ENCODE assay signal across 8 mouse cellular contexts in the genomic region with DNA sequence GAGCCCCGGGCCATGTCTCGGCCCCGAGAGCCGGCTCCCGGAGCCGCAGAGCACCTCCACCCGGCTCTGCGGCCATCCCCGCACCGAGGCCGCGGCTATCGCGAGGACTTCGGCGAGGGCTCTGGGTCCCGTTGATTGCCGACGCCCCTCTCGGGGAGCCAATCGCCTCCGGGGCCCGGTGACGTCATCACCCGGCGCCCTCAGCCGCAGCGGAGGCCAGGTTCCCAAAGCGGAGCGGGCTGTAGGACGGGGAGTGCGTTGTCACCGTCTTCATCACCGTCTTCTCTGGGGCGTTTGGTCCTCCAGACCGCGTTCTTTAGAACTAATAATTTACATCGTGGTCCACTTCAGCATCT. TPM values are rescaled to one million over a fixed set of nuclear protein-coding genes. Genes with fewer than 3 reads are reported as not detected.
DNase-seq lines count a peak whose midpoint lies in the region; ATAC-seq and TF ChIP-seq lines count a peak whose summit lies in the region.

A gene (minus strand): TSS at position 123 of the 356 bp plus-strand sequence.

- peak; percentile 100 for DNase-seq in G1E (ENCODE audit: low spot score)
- DNase-seq in cerebellum, adult 18-20 months: peak; percentile 95 to 99
- DNase-seq in forebrain, postnatal 0 days: peak; percentile 98
- DNase-seq in heart, postnatal 4 days: peak; percentile 97
- peak; percentile 92 to 95 for DNase-seq in layer of hippocampus, adult 8-10 months (ENCODE audit: low spot score in 2 of 2)
- DNase-seq in ovary, adult 18-20 months (ENCODE audit: low spot score): peak; percentile 95
- peak; percentile 97 for DNase-seq in thymus, postnatal 0 days (ENCODE audit: low spot score)

- H3K27me3 ChIP-seq in G1E (ENCODE audit: insufficient read depth, low read length): no peaks in the 10 kb centered on the region
- no peaks in the 10 kb centered on the region for H3K27me3 ChIP-seq in forebrain, postnatal 0 days (ENCODE audit: insufficient read depth, low read length)
- no peaks in the 10 kb centered on the region for H3K27me3 ChIP-seq in lung, embryonic 15.5 days

- ATAC-seq in G1E (ENCODE audit: extremely low read depth, insufficient number of reproducible peaks, low FRiP score, poor library complexity, severe bottlenecking): peak; percentile 87
- ATAC-seq in forebrain, postnatal 0 days: peak; percentile 99
- peak; percentile 98 for ATAC-seq in lung, embryonic 15.5 days (ENCODE audit: borderline replicate concordance, extremely low read depth, low FRiP score, low TSS enrichment)

- WGBS in forebrain, postnatal 0 days: under 1% methylated on average over 38 of the region's 38 CpGs
- WGBS in lung, embryonic 15.5 days: under 1% methylated on average over 38 of the region's 38 CpGs

- peak within 1 kb of the TSS; percentile 71 for H3K4me2 ChIP-seq in forebrain, postnatal 0 days (ENCODE audit: low read depth)
- peak within 1 kb of the TSS; percentile 74 for H3K4me2 ChIP-seq in lung, embryonic 15.5 days

- H3K9me3 ChIP-seq in G1E (replicated peaks): no peaks in the 10 kb centered on the region
- no peaks in the 10 kb centered on the region for H3K9me3 ChIP-seq in forebrain, postnatal 0 days (ENCODE audit: low read length)
- H3K9me3 ChIP-seq in lung, embryonic 15.5 days: no peaks in the 10 kb centered on the region

- H3K4me3 ChIP-seq in G1E (ENCODE audit: low read depth, low read length): peak within 1 kb of the TSS; percentile 81
- H3K4me3 ChIP-seq in forebrain, postnatal 0 days (ENCODE audit: low read depth, low read length): peak within 1 kb of the TSS; percentile 88
- peak within 1 kb of the TSS; percentile 90 for H3K4me3 ChIP-seq in lung, embryonic 15.5 days

- TF ChIP-seq CTCF in G1E (IDR thresholded peaks at IDR 0.05; ENCODE audit: low read depth, low read length): no peak
- TF ChIP-seq CTCF in forebrain, postnatal 0 days (IDR thresholded peaks at IDR 0.05; ENCODE audit: low read depth): no peak

- peaks cover 41% of the 10 kb centered on the region for H3K4me1 ChIP-seq in G1E (ENCODE audit: insufficient read depth, low read depth, low read length)
- peaks cover 13% of the 10 kb centered on the region; the same call in 1 of the 2 replicates for H3K4me1 ChIP-seq in forebrain, postnatal 0 days (ENCODE audit: insufficient read depth)
- H3K4me1 ChIP-seq in lung, embryonic 15.5 days: peaks cover 18% of the 10 kb centered on the region

- peaks cover 36% of the 10 kb centered on the region for H3K36me3 ChIP-seq in G1E (replicated peaks)
- peaks cover 20% of the 10 kb centered on the region for H3K36me3 ChIP-seq in forebrain, postnatal 0 days (ENCODE audit: insufficient read depth)
- H3K36me3 ChIP-seq in lung, embryonic 15.5 days: peaks cover 20% of the 10 kb centered on the region

- peak within 1 kb of the TSS; percentile 90 for H3K9ac ChIP-seq in forebrain, postnatal 0 days
- H3K9ac ChIP-seq in lung, embryonic 15.5 days: peak within 1 kb of the TSS; percentile 90

- peak within 1 kb of the TSS; percentile 85 for H3K27ac ChIP-seq in forebrain, postnatal 0 days (ENCODE audit: low read depth, low read length)
- H3K27ac ChIP-seq in lung, embryonic 15.5 days: peak within 1 kb of the TSS; percentile 75

RNA-seq across cellular contexts. Expression of the gene that starts here (rescaled TPM):
- total RNA-seq in G1E (2014; fragmentation: Nextera tagmentation) (65.9 and 81.3 TPM in 2 replicates), G1E (2017) (84.9 and 94.0 TPM in 2 replicates)
- polyA plus RNA-seq in G1E (2012): 37.8 and 49.1 TPM in 2 replicates
- total RNA-seq in forebrain, postnatal 0 days (2014; rRNA removed): 177 and 184 TPM in 2 replicates
- polyA plus RNA-seq in forebrain, postnatal 0 days (2015; fragmentation: Nextera tagmentation; extraction: Ambion mirVana): 103 and 123 TPM in 2 replicates
- total RNA-seq in heart, postnatal 4 days (2021): 10 to 100 TPM; 33.8 to 42.5 TPM
- 10 to 100 TPM; 59.9 to 70.0 (median 61.8) TPM for total RNA-seq in layer of hippocampus, adult 8-10 months (2022)
- 91.2 and 93.4 TPM in 2 replicates for polyA plus RNA-seq in lung, embryonic 15.5 days (2015; fragmentation: Nextera tagmentation; extraction: Ambion mirVana)
- 58.0 and 64.3 TPM in 2 replicates for polyA plus RNA-seq in thymus, postnatal 0 days (2015; fragmentation: Nextera tagmentation; extraction: Ambion mirVana)

Comparison
In these comparisons a context has a peak if more than half of its experiments do, and no peak if none do; other contexts are left out.
1. Peak in every context shown above with its lines: DNase-seq, ATAC-seq, H3K4me3 ChIP-seq and H3K27ac ChIP-seq.